Mouse (Mus musculus): ENCODE data around the gene Csdc2.

GRCm38 (mm10) chr15:81982173-81982572, 45.6 kb downstream of the Csdc2 start:
- TF ChIP-seq CHD2 (IDR thresholded peaks at IDR 0.05; ENCODE audit: low read depth, low read length) (no peak), ZC3H11A (IDR thresholded peaks at IDR 0.05; ENCODE audit: borderline replicate concordance, low read depth, low read length) (no peak), MAFK (IDR thresholded peaks at IDR 0.05; ENCODE audit: insufficient read depth, low read depth, low read length) (no peak), HCFC1 (IDR thresholded peaks at IDR 0.05; ENCODE audit: borderline replicate concordance, insufficient read depth, low read length) (peak; percentile 86)
